Mouse (Mus musculus) CH12.LX (cell line): ENCODE results near the gene Mpdz. TPM values are rescaled to one million over a fixed set of nuclear protein-coding genes. Genes with fewer than 3 reads are reported as not detected.

Experiments
- DNase-seq: peaks from one replicate; pipeline ENCODE4 v3.0.0-alpha.2; 2013; ENCODE audit errors: extremely low read depth
- H3K27ac ChIP-seq: 2 replicates; pipeline ENCODE4 v1.5.1; 2012; ENCODE audit warnings: low read depth, mild to moderate bottlenecking, control low read depth, moderate library complexity; ENCODE audit not compliant: insufficient read depth
- H3K27me3 ChIP-seq: replicated peaks from 2 replicates; pipeline ENCODE3; 2012; ENCODE audit warnings: inconsistent platforms
- H3K36me3 ChIP-seq, 2 experiments: replicated peaks in 1 of 2; 2 replicates each; pipeline versions ENCODE3 to v1.6.1; 2012; ENCODE audit warnings: inconsistent platforms in 1 of 2, low read length in 1 of 2, mild to moderate bottlenecking in 1 of 2, mixed read lengths in 1 of 2, moderate library complexity in 1 of 2; ENCODE audit not compliant: control insufficient read depth in 1 of 2, insufficient read depth in 1 of 2
- H3K4me1 ChIP-seq, 2 experiments: 2 replicates each; pipeline ENCODE4 v1.6.1; 2012; ENCODE audit warnings: inconsistent platforms in 1 of 2, moderate library complexity in 1 of 2; ENCODE audit not compliant: insufficient read depth in 2 of 2, control insufficient read depth in 1 of 2
- H3K4me2 ChIP-seq: 2 replicates; pipeline ENCODE4 v1.6.1; 2012; ENCODE audit warnings: low read depth, mild to moderate bottlenecking, control low read depth; ENCODE audit not compliant: poor library complexity, insufficient read depth, severe bottlenecking
- H3K4me3 ChIP-seq, 3 experiments: fragments of 150-350 bp in 1 of 3; sonication (generic) in 1 of 3; replicated peaks in 1 of 3; 2 replicates each; pipeline versions ENCODE3 to v1.5.1; 2011 to 2012; ENCODE audit warnings: low read depth in 2 of 3, low read length in 2 of 3, mild to moderate bottlenecking in 2 of 3, moderate library complexity in 2 of 3, control low read depth in 1 of 3, improper control_type of control experiment in 1 of 3, inconsistent platforms in 1 of 3, mixed read lengths in 1 of 3; ENCODE audit not compliant: poor library complexity in 1 of 3
- H3K79me2 ChIP-seq: replicated peaks from 2 replicates; pipeline ENCODE4 v1.6.1; 2012; ENCODE audit warnings: mild to moderate bottlenecking, moderate library complexity; ENCODE audit not compliant: control insufficient read depth, poor library complexity, insufficient read depth, severe bottlenecking; ENCODE audit errors: extremely low read depth
- H3K9ac ChIP-seq: 2 replicates; pipeline ENCODE4 v1.6.1; 2012; ENCODE audit warnings: low read depth, mild to moderate bottlenecking, control low read depth, moderate library complexity; ENCODE audit not compliant: insufficient read depth
- H3K9me3 ChIP-seq: replicated peaks from 2 replicates; pipeline ENCODE3; 2012; ENCODE audit warnings: low read length, inconsistent platforms, mixed read lengths
- BHLHE40 ChIP-seq: IDR thresholded peaks from 2 replicates; pipeline ENCODE4 v1.6.1; 2011; ENCODE audit warnings: mild to moderate bottlenecking, low read depth, low read length, improper control_type of control experiment
- CHD1 ChIP-seq: IDR thresholded peaks from 2 replicates; pipeline ENCODE4 v1.6.1; 2012; ENCODE audit warnings: low read depth, low read length, improper control_type of control experiment, inconsistent platforms
- CHD2 ChIP-seq: IDR thresholded peaks from 2 replicates; pipeline ENCODE4 v1.6.1; 2011; ENCODE audit warnings: low read length, improper control_type of control experiment
- EP300 ChIP-seq: IDR thresholded peaks from 2 replicates; pipeline ENCODE4 v1.6.1; 2011; ENCODE audit warnings: low read length, improper control_type of control experiment
- ETS1 ChIP-seq: conservative IDR thresholded peaks from 2 replicates; pipeline ENCODE4 v1.6.1; 2012; ENCODE audit warnings: low read depth, mild to moderate bottlenecking, inconsistent platforms, low read length, improper control_type of control experiment, moderate library complexity
- IRF4 ChIP-seq: IDR thresholded peaks from 2 replicates; pipeline ENCODE4 v1.6.1; 2014; ENCODE audit warnings: low read depth, mild to moderate bottlenecking, inconsistent platforms, low read length, improper control_type of control experiment
- JUN ChIP-seq: IDR thresholded peaks from 2 replicates; pipeline ENCODE4 v1.6.1; 2011; ENCODE audit warnings: low read depth, mild to moderate bottlenecking, low read length, improper control_type of control experiment, moderate library complexity; ENCODE audit not compliant: insufficient read depth
- MAFK ChIP-seq: IDR thresholded peaks from 2 replicates; pipeline ENCODE4 v1.6.1; 2011; ENCODE audit warnings: low read length, improper control_type of control experiment; ENCODE audit not compliant: insufficient replicate concordance
- MAZ ChIP-seq: IDR thresholded peaks from 2 replicates; pipeline ENCODE4 v1.6.1; 2012; ENCODE audit warnings: low read depth, mild to moderate bottlenecking, inconsistent platforms, low read length, improper control_type of control experiment, moderate library complexity
- MEF2A ChIP-seq: IDR thresholded peaks from 2 replicates; pipeline ENCODE4 v1.6.1; 2014; ENCODE audit warnings: low read depth, mild to moderate bottlenecking, inconsistent platforms, low read length, improper control_type of control experiment, borderline replicate concordance
- MXI1 ChIP-seq: IDR thresholded peaks from 2 replicates; pipeline ENCODE4 v1.6.1; 2011; ENCODE audit warnings: mild to moderate bottlenecking, low read depth, low read length, improper control_type of control experiment
- NELFE ChIP-seq: IDR thresholded peaks from 2 replicates; pipeline ENCODE4 v1.6.1; 2011; ENCODE audit warnings: low read depth, low read length, improper control_type of control experiment
- POLR2A ChIP-seq: IDR thresholded peaks from 2 replicates; pipeline ENCODE4 v1.6.1; 2011; ENCODE audit warnings: low read depth, mild to moderate bottlenecking, improper control_type of control experiment, low read length
- RAD21 ChIP-seq: IDR thresholded peaks from 2 replicates; pipeline ENCODE4 v1.6.1; 2011; ENCODE audit warnings: low read depth, mild to moderate bottlenecking, low read length, improper control_type of control experiment, moderate library complexity
- SIN3A ChIP-seq: IDR thresholded peaks from 2 replicates; pipeline ENCODE4 v1.6.1; 2012; ENCODE audit warnings: low read length, improper control_type of control experiment, inconsistent platforms
- TBP ChIP-seq: conservative IDR thresholded peaks from 2 replicates; pipeline ENCODE4 v1.6.1; 2011; ENCODE audit warnings: low read depth, low read length, improper control_type of control experiment
- TCF12 ChIP-seq: IDR thresholded peaks from 2 replicates; pipeline ENCODE4 v1.6.1; 2014; ENCODE audit warnings: low read depth, mild to moderate bottlenecking, inconsistent platforms, low read length, improper control_type of control experiment
- UBTF ChIP-seq: IDR thresholded peaks from 2 replicates; pipeline ENCODE4 v1.6.1; 2012; ENCODE audit warnings: low read depth, mild to moderate bottlenecking, inconsistent platforms, low read length, improper control_type of control experiment, moderate library complexity
- USF1 ChIP-seq: IDR thresholded peaks from 2 replicates; pipeline ENCODE4 v1.6.1; 2014; ENCODE audit warnings: low read depth, mild to moderate bottlenecking, inconsistent platforms, low read length, improper control_type of control experiment
- ZKSCAN1 ChIP-seq: IDR thresholded peaks from 2 replicates; pipeline ENCODE4 v1.6.1; 2012; ENCODE audit warnings: low read depth, inconsistent platforms, low read length, improper control_type of control experiment, borderline replicate concordance
- ZNF384 ChIP-seq: IDR thresholded peaks from 2 replicates; pipeline ENCODE4 v1.6.1; 2012; ENCODE audit warnings: low read depth, low read length, improper control_type of control experiment, inconsistent platforms
- dilution Hi-C: fragments of 300-500 bp; cut with MboI; formaldehyde crosslinking; loops from 2 replicates; pipeline ENCODE4 v1.14.3; 2020; ENCODE audit warnings: low sequenced_read_pairs; ENCODE audit not compliant: extremely low pct_unique_long_range_greater_than_20kb, extremely low pct_ligation_motif_present
- in situ Hi-C: fragments of 300-500 bp; cut with MboI; formaldehyde crosslinking; loops from 3 replicates; pipeline ENCODE4 v1.14.3; 2019; ENCODE audit warnings: low sequenced_read_pairs, low pct_ligation_motif_present, low pct_unique_long_range_greater_than_20kb, mixed read lengths
- polyA plus RNA-seq: library from polyadenylated mRNA; unstranded; fragments of >175 nt; gene quantifications from 2 replicates; pipeline ENCODE4 v1.2.1, GENCODE M21; 2012; ENCODE audit warnings: low read depth; ENCODE audit not compliant: insufficient read length
- total RNA-seq, 2 experiments: library from RNA; depleted of rRNA; stranded (reverse); fragments of 300-350 nt in 1 of 2; fragments of >200 nt in 1 of 2; gene quantifications; 2 replicates each; pipeline ENCODE4 v1.2.3; 2012 to 2014

The Mpdz gene
- total and polyA plus RNA-seq, 3 experiments, result not detected

DNA sequence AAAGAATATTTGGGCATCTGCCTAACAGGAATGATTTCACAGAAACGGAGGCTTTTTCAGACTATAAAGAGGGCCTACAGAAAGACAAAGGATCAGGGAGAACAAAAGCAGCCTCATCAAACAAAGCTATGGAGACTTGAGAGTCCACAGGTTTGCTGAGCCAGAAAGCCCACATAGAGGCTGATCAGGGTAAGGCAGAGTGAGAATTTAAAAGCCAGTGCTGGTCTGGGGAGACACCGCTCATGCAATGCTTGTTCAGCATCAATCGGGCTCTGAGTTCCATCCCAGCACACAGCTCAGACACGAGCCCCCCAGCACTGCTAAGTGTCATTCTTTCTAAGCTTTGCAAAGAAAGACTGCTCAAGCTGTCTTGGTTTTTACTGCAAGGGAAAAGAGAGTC lies 162.5 kb downstream of the Mpdz start:
- Histone ChIP-seq H3K9ac (no peak overlapping the region), H3K4me3 (no peak overlapping the region), H3K36me3 (no peaks in the 10 kb centered on the region), H3K9me3 (peaks cover 41% of the 10 kb centered on the region), H3K27me3 (no peaks in the 10 kb centered on the region), H3K4me2 (no peak overlapping the region), H3K79me2 (no peaks in the 10 kb centered on the region), H3K27ac (no peak overlapping the region), H3K4me1 (no peaks in the 10 kb centered on the region)
- dilution Hi-C loops (no loop called here), in situ Hi-C loops (no loop called here)
- DNase-seq, result no peak
- no peak for TF ChIP-seq BHLHE40
- TF ChIP-seq CHD2, result no peak
- TF ChIP-seq ZNF384, result no peak
- no peak for TF ChIP-seq JUN
- TF ChIP-seq MAFK, result no peak
- no peak for TF ChIP-seq SIN3A
- no peak for TF ChIP-seq TCF12
- no peak for TF ChIP-seq UBTF
- TF ChIP-seq IRF4, result no peak
- TF ChIP-seq CHD1, result no peak
- no peak for TF ChIP-seq USF1

DNA sequence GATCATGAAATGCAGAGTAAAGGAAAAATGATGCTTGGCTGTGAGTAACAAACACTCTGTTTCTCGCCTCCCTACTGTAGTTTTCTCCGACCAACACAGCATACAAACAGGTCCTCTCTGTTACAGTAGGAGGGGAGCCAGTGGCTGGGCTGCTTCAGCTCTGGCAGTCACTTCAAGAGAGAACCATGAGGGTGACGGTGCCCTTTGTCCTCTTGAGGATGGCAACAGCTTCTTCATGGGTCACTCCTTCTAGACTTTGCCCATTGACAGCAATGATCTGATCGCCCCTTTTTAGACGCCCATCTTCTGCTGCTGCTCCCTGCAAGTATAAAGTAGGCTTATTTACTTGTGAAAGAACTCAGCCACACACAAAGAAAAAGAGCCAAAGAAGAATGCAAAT lies 163.2 kb downstream of the Mpdz start:
- dilution Hi-C loops, result no loop called here
- H3K9me3 ChIP-seq, result peaks cover 39% of the 10 kb centered on the region
- TF ChIP-seq MAFK (no peak), EP300 (no peak), ETS1 (no peak), UBTF (no peak), RAD21 (no peak), POLR2A (no peak), CHD1 (no peak), MAZ (no peak), MEF2A (no peak), USF1 (no peak), NELFE (no peak), MXI1 (no peak), ZKSCAN1 (no peak), TBP (no peak)
- TF ChIP-seq, all 38 proteins: peak for 0

More for the DNA sequence above, 163.2 kb downstream of the Mpdz start:
- no peaks in the 10 kb centered on the region for H3K79me2 ChIP-seq
- H3K27me3 ChIP-seq, result no peaks in the 10 kb centered on the region
- H3K4me3 ChIP-seq, result no peak overlapping the region
- DNase-seq, result no peak
- no peak overlapping the region for H3K4me2 ChIP-seq
- H3K27ac ChIP-seq, result no peak overlapping the region
- no peaks in the 10 kb centered on the region for H3K36me3 ChIP-seq
- in situ Hi-C loops, result no loop called here
- no peaks in the 10 kb centered on the region for H3K4me1 ChIP-seq
- no peak overlapping the region for H3K9ac ChIP-seq
